Mouse (Mus musculus): ENCODE results near the gene Msantd2.

Msantd2 gene

GRCm38 (mm10) chr9:37541851-37542642 is 52.9 kb downstream of the Msantd2 start:
- DNase-seq (ENCODE audit: low spot score): no peak

GRCm38 (mm10) chr9:37543869-37544440 is 54.8 kb downstream of the Msantd2 start:
- no peak for DNase-seq (ENCODE audit: low spot score)

GRCm38 (mm10) chr9:37544447-37545165 is 55.5 kb downstream of the Msantd2 start:
- DNase-seq (ENCODE audit: low spot score): peak; percentile 26

GRCm38 (mm10) chr9:37545166-37545610 is 56.1 kb downstream of the Msantd2 start:
- no peak for DNase-seq (ENCODE audit: low spot score)

- DNase-seq (ENCODE audit: low spot score): no peak
Measured at GRCm38 (mm10) chr9:37545847-37546452, 56.8 kb downstream of the Msantd2 start.

GRCm38 (mm10) chr9:37546889-37547288 is 57.8 kb downstream of the Msantd2 start:
- DNase-seq (ENCODE audit: low spot score): no peak

- no peak for DNase-seq (ENCODE audit: low spot score)
Measured at GRCm38 (mm10) chr9:37550435-37550834, 61.3 kb downstream of the Msantd2 start.

GRCm38 (mm10) chr9:37551751-37552531 is 62.8 kb downstream of the Msantd2 start:
- DNase-seq (ENCODE audit: low spot score): no peak

- DNase-seq (ENCODE audit: low spot score): peak; percentile 69
Measured at GRCm38 (mm10) chr9:37552536-37553293, 63.6 kb downstream of the Msantd2 start, which contains the start of gene Nrgn. Gene Nrgn (minus strand): TSS chr9:37552904.

GRCm38 (mm10) chr9:37554279-37554678 is 65.2 kb downstream of the Msantd2 start:
- DNase-seq (ENCODE audit: low spot score): no peak

- DNase-seq (ENCODE audit: low spot score): no peak
Measured at GRCm38 (mm10) chr9:37554838-37555748, 66.0 kb downstream of the Msantd2 start, which contains the start of gene Siae. Gene Siae (plus strand): TSS chr9:37555698.

- DNase-seq (ENCODE audit: low spot score): no peak
Measured at GRCm38 (mm10) chr9:37556366-37556765, 67.2 kb downstream of the Msantd2 start.

- no peak for DNase-seq (ENCODE audit: low spot score)
Measured at GRCm38 (mm10) chr9:37560617-37561016, 71.5 kb downstream of the Msantd2 start.

GRCm38 (mm10) chr9:37563805-37564204 is 74.7 kb downstream of the Msantd2 start:
- DNase-seq (ENCODE audit: low spot score): no peak

- no peak for DNase-seq (ENCODE audit: low spot score)
Measured at GRCm38 (mm10) chr9:37567019-37567418, 77.9 kb downstream of the Msantd2 start.

- no peak for DNase-seq (ENCODE audit: low spot score)
Measured at GRCm38 (mm10) chr9:37567454-37567853, 78.3 kb downstream of the Msantd2 start.

- no peak for DNase-seq (ENCODE audit: low spot score)
Measured at GRCm38 (mm10) chr9:37567892-37568604, 78.9 kb downstream of the Msantd2 start.

GRCm38 (mm10) chr9:37568605-37569214 is 79.6 kb downstream of the Msantd2 start:
- DNase-seq (ENCODE audit: low spot score): no peak
